Mouse (Mus musculus) cerebellum, adult 11-12 months (tissue): ENCODE measurements around the gene Ccdc61.

Source experiments
- DNase-seq: peaks from one replicate; pipeline ENCODE4 v3.0.0; 2022

Gene Ccdc61

GRCm38 (mm10) chr7:18844811-18845210 is 65.4 kb downstream of the Ccdc61 start:
- no peak for DNase-seq

GRCm38 (mm10) chr7:18841174-18841567 is 69.0 kb downstream of the Ccdc61 start:
- no peak for DNase-seq
